Mouse (Mus musculus): ENCODE measurements around the gene Slfn5.
"Not testable (repeated sequence)": the region's sequence is repeated elsewhere in the genome, so short reads cannot be mapped to it uniquely, and the experiment has no call there.

Gene Slfn5

DNA sequence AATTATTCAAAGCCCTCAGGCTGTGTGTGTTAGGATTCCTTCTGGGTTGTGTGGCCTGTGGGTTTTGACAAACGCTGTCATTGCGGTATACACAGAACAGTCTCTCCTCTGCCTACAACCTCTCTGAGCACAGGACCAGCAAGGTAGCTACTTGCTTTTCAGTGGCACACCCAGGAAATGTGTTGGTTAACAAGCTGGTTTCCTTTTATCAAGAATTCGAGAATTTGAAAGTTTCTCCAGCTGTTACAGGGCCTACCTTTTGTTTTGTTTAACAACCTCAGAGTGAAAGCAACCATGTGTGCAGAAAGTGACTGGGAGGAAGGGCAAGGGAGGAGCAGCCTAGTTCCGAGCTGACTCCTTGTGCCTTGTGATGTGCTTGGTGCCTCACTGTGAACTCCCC is 3.7 kb upstream of the Slfn5 start:
- DNase-seq, result no peak

DNA sequence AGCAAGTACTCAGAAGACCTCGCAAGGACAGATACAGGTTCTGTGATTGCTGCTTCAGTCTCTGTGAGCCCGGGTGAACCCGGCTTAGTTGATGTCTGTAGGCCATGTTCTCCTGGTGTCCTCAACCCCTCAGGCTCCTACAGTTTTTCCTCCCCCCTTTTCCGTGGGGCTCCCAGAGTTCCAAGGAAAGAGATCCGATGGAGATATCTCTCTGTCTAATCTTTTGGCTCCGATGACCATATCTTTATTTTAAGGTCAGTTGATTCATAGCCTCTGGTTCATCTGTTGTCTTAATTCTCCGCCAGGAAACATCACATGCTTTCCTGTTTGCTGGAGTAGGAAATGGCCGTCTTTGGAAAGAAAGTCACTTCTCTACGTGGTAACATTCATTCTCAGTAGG is 2.1 kb upstream of the Slfn5 start:
- peak; percentile 25 to 57 for DNase-seq

DNA sequence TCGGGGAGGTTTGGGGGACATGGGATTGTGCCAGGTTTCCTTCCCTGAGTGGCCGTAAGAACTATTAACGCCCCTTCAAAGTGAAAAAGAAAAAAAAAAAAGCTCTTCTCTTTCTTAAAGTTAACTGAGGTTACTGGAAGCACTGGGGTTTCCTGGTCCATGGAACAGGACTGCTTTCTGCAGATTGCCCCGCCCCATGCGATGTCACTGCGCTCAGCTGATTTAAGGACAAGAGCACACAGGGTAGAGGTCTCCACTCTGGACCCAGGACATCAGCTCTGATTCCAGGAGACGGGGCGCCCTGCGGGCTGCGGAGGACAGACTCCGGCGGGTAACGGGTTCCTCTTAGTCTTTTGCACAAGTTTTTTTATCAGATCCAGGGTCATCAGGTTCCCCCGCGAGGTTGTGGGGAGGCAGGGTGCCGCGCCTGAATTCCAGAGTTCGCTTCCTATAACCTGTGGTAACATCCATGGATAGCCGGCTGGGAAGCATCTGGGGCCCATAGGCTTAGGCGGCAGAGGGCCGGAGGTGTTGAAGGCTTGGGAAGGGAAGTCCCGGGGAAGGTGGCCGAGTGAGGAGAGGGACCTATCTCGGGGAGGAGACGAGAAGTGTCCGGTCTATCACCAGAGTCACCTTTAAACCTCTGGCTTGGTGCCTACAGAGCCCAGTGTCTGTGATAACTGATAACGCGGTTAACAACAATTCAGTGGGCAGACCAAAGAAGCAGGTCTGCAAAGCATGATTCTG is 889 bp downstream of the Slfn5 start:
- DNase-seq, result peak; percentile 76 to 79

DNA sequence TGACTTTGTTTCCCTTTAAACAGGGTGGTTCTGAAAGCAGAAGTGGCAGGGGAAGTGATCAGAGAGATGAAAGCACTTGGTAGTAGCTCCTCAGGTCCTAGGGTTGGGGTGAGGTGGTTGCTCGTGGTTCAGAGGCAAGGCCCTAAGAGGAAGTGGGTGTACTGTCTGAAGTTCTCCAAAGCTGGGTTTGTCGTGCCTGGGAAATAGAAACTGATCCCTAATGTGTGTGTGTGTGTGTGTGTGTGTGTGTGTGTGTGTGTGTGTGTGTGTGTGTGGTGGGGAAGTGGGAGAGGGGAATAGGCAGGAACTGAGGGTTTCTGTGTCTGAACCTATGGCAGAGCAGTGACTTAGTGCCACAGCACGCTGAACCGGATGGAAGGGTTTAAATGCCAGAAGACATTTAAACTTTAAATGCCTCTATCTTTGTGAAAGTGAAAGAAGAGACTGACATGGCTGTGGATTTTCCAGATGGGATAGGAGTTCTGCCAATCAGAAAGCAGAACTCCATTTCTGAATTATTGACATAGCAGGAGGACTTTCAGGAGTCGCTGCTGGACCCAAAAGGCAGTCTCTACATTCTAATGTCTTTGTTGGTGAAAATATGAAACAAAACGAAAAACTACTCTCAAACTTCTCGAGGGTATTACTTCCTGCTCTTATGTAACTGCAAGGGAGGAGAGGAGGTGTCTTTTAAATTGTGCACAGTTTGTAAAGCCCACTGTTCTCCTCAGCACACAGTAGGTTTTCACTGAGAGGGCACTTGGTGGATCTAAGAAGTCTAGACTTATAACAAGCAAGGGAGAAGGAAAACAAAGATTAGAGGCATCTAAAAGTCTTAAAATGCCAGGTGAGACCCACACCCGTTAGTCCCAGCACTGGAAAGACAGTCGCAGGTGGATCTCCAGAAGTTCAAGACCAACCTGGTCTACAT is 1.7 kb downstream of the Slfn5 start:
- peak; percentile 38 to 40 for DNase-seq

DNA sequence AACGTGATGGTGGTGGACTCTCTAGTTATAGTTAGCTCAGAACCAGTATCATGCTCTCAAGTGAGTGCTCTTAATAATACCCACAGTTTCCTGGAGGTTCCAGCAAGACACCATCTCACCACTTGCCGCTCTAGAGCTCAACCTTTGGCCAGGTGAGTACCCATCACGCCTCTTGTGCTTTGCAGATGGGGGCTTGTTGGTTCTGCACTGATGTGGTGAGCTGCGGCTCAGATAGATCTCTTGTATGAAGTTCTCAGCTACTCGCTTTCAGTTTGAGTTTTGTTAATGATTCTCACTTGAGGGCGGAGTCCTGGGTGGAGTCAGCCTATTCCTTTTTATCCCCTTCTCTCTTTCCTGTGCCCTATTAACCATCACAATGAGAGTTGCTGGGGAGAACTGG is 3.5 kb downstream of the Slfn5 start:
- DNase-seq, result no peak

- DNase-seq, result no peak
Measured at GRCm38 (mm10) chr11:82956925-82957324, 5.8 kb downstream of the Slfn5 start.

DNA sequence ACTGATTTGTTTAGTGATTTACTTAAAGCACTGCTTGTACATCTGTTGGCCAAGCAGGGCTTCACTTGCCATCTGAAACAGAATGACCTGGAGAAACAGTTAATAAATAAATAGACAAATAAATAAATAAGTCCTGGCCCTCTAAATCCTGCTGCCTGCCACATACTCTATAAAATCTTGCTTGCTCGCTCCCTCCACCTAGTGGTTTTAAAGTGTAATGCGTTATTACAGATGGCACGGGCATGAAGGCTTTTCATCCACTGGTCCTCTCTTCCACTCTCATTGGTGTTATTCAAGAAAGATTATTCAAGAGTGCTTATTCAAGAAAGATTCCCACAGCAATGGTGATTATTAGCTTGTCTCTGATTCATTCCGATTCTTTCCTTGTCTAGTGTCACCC is 8.5 kb downstream of the Slfn5 start:
- DNase-seq, result peak; percentile 15 to 43

DNA sequence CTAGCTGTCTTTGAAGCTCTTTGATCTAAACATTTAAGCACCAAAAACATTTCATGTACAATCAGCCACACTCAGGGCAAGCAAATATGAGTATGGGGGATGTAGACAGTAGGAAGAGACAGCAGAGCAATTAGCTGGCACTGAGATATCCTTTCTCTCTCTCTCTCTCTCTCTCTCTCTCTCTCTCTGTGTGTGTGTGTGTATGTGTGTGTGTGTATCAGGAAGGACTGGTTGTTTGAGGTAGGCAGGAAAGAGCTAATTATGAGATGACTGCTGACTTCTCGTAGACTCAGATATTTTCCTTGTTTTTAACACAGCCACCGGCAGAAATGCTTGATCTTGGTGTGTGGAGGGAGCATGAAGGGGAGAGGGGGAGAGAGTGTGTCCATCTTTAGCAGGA is 10.6 kb downstream of the Slfn5 start:
- no peak for DNase-seq

GRCm38 (mm10) chr11:82962215-82962614 is 11.1 kb downstream of the Slfn5 start:
- no peak for DNase-seq

DNA sequence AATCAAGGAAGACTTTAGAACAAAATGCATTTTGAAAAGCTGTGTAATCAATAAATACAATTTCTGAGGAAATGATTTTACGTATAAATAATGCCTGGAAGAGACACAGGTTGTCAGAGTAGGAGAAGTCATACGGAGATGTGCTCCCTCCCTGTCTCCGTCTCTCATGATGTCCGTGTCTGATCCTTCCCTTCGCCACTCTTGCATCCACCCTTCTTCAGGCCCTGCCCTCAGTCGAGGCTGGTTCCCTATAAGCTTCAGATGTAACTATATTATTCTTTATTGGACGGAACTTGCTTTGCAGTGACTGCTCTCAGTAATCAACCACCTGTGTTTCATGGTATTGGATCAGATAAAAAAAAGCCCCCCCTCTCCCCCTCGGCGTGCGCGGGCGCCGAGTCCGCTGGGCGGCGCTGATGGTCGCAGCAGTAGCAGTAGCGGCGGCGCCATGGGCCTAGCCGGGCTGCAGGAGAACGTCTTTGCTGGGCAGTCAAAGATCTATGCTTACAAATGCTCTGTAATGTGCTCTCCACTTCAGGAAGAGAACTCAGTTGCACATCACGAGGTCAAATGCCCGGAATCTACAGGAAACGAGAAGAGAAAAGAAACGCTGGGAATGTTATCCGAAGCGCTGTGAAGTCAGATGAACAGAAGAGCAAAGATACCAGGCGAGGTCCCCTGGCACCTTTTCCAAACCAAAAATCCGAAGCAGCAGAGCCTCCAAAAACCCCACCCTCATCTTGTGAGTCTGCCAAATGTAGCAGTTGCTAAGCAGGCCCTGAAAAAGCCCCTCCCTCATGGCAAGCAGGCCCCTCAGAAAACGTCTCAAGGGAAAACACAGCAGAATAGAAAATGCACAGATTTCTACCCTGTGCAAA is 19.8 kb downstream of the Slfn5 start:
- DNase-seq, result no peak

- no peak for DNase-seq
Measured at GRCm38 (mm10) chr11:82971590-82971974, 20.4 kb downstream of the Slfn5 start.

DNA sequence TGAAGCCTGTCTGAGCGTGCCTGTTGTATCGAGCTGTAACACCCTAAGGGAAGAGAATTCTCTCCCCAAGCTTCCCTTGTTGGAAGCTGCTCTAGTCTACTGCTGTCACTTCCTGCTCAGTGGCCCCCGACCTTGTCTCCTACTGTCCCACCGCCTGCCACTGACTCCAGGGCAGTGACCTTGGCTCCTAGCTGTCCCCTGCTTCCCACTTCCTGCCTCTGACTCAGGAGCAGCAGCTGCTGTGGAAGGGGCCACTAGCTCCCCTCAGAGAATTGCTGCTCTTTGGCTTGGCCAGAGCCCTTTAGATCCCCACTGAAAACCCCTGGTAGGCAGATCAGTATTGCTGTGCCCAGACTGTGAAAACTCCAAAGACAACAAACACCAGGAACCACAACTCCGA is 22.8 kb downstream of the Slfn5 start:
- DNase-seq, result no peak

GRCm38 (mm10) chr11:82982409-82982808 is 31.3 kb downstream of the Slfn5 start:
- DNase-seq, result not testable (repeated sequence)

DNA sequence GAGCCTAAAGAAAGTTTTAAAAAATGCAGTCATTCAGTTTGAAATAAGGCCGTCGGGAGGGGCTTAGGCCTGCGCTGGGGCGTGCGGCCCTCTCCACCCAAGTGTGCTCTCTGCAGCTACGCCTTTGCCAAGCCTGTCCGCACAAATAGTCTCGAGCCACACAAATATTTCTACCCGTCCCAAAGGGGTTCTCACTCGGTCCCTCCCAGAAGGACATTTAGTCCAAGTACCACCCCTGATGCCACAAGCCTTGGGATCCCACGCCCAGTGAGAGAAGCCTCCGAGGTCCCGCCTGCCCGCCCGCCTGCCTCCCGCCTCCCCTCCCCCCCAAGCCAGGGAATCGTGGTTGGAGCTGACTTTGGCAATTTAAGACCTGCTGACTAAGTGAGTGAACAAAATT is 32.0 kb downstream of the Slfn5 start:
- no peak for DNase-seq

GRCm38 (mm10) chr11:82987621-82988020 is 36.5 kb downstream of the Slfn5 start:
- no peak for DNase-seq

- DNase-seq, result peak; percentile 12 to 35
Measured at GRCm38 (mm10) chr11:82989357-82989756, 38.2 kb downstream of the Slfn5 start.

DNA sequence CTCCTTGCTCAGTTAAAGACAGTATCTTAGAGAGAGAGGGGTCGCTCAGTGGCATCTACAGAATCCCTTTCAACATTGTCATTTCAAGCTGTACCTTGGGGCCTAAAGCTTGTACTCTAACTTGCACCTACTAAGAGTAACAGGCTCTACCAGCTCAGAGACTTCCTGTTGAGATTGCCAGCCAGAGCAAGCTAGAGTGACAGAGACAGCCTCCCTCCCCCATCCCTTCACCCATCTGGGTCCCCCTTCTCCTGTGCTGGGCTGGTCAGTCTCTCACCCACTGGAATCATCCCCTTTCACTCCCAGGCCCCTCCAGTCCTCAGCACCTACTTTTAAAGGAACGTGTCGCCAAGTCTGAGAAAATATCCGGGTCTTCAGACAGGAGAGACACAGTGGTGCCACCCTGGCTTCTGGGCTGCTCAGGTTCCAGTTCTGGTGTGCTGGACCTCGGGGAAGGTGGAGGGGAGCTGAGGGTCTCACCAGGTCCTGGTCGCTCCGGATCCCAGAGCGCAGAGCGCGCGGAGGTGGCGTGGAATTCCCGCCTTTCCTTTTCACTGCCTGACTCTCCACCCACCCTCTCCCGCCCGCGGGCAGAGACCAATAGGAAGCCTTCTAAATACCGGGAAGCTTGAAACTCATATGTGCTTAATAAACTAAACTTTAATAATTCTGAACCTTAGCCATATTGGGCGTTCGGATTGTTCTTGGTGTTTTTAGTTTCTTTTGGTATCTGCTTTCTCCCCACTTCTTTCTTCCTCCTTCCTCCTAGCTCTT is 39.6 kb downstream of the Slfn5 start:
- DNase-seq, result peak; percentile 22 to 31

DNA sequence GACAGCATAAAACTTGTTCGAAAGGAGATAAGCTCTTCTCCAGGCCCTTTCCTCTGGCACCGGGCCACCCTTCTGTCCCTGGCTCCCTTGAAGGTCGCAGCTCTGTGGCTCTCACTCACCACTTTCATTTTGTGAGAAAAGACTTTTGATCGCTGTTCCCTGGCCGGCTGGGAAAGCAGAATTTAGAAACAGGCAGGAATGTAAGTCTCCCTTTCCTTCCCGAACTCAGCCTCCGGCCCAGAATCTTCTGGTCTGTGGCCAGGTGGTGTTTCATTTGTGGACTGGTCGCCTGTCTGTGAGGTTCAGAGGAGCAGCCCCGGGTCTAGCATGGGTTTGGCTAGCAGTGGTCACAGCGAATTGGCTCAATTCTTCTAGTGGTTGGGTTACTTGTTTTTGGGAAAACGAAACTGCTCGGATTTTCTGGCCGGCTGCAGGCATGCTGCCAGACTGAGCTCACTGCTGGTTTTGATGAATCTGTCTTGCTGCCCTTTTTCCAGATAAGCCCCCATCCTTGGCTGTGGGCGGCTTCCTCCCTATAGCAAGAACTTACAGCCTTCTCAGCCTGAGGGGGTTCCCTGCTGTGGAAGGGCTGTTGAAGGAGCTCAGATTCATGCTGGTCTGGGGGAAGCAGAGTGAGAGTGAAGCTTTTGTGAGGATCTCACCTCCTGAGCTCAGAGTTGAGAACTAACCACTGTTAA is 40.5 kb downstream of the Slfn5 start, which contains the start of gene Slfn9:
Slfn9 (minus strand) TSS at position 362 of the 698 bp plus-strand sequence.
- peak; percentile 21 to 24 for DNase-seq

DNA sequence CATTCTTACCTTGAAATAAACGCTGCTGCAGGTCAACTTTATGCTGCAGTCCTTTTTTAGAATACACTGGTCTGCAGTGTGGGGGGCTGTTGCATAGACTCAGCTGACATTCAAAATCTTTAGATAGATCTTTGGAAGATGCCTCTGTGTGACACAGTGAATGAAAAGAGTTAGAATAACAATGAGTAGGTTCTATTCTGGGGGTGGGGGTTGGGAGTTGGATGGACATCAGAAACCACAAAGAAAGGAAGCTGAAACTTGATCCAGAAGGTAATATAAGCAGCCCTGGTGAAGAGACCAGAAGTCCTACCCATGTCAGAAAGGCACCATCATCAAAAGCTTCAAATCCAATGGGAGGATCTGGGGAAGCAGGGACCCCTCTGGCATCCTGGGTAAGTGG is 62.2 kb downstream of the Slfn5 start:
- no peak for DNase-seq

Data from lung, adult 18-20 months (tissue).